Mouse (Mus musculus): ENCODE measurements at regions not wholly inside any gene's neighbourhood (a gene's known extent, or its start where the extent isn't known, plus 50 kb on each side); places are given as distances from the start of the nearest gene placed in this dataset.

DNA sequence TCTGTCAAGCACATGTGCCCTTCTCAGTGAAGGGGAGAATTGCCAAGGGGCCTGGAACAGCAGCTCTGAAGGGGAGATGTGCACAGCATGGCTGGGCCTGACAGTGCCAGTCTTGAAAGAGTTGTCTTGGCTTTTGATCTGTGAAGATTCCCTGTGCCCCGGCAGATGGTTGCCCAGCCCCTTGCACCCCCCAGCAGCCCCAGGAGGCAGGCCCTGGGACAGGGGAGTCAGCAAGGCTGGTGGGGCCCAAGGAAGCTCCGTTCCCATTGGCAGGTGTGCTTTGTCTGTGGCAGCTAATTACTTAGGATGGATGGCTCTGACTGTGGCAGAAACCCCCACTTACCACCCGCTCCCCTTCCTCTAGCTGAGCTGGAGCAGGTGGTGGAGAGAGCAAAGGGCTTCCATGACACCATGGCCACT is 58.6 kb downstream of the Tspan17 start:
- peak; percentile 50 to 71 for DNase-seq

DNA sequence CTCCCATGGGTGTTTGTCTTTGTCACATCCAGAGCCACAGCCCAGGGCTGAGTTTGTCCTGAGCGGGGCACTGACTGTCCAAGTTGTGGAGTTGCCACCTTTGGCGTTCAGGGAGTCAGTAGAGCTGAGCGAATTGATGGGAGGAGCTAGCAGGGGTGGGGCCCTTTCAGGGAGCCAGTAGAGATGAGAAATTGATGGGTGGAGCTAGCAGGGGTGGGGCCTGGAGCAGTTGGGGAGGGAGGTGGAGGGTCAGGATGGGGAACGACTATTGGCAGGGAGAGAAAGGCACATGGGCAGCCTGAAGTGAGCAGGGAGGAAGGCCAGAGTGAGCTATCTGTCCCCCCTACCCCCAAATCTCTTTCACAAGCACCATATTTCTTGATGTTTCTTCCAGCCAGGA is 62.0 kb downstream of the Tspan17 start:
- DNase-seq = no peak

DNA sequence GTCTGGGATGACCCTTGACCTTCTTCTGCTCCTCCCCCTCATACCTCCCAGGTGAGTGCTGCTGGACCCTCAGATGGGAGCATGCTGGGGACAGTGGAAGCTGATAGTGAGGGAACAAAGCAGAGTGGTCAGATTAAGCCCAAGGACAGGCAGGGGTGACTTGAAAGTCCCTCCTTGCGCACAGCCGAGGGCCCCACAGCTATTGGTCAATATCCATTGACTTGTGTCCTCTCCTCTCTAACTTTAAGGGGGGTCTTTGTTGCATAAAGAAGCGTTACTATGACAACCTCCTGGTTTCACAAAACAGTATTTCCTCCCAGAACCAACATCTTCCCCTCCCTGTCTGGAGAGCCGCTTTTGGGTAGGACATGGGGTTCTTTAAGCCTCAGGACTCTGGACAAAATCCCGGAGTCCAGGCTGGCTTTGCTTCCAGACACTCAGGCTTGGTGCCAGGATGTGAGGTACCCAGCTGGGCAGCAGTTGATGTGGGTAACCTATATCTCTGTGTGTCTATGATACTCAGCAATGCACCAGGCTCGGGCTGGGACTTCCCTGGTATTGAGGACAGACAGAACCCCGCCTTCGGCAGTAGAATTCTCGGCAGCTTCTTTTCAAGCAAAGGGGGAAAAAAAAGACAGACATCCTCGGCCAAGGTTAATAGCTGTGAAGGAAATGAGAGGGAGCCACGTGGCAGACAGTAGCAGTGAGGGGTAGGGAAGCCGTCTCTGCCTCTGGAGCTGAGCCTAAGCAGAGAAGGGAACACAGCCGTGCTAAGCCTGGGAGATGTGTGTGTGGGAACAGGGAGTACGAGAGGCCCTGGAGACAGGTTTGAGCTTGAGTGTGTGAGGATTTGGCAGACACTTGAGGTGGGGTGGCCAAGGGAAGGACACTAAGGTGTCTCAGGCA is 66.4 kb downstream of the Tspan17 start:
- DNase-seq = peak; percentile 83 to 87

DNA sequence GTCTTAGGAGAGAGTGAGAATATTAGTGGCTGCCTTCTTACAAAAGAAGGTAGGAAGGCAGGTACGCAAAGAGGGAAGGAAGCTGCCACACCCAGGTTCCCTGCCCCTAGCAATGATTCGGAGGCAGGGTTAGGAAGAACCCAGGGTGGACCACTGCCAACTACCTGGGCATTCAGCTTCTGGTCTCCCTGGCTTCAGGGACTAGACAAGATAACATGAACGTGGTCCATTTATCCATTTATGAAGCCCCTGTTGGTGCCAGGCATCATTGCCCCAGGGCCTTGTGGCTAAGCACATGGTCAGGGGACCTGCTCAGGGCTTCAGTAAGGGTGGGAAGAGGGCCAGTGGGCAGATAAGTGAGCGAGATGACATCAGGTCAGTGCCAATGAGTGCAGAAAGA is 73.8 kb downstream of the Tspan17 start:
- DNase-seq = peak; percentile 76 to 79

DNA sequence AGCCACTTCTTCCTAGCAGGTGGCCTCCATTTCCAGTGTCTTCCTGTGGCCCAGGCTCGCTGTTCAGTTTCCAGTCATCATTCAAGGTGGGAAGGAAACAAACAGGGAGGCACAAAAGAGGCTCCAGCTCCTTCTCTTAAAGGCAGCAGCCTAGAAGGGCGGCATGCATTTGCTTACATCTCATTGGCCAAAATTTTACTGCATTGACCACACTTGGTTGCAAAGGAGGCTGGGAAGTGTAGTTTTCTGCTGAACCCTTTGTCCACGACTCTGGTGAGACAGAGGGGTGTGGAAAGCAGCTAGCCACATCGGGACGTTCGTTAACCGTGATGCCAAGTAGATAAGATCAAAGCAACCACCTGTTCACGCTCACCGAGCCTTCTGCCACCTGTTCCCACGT is 74.9 kb downstream of the Tspan17 start:
- peak; percentile 27 to 29 for DNase-seq

- DNase-seq = peak in 1 of 2 experiments; percentile 5
These were observed 77.2 kb upstream of the Unc5a start for GRCm38 (mm10) chr13:54872004-54872403.

GRCm38 (mm10) chr13:54873882-54874281 is 75.3 kb upstream of the Unc5a start:
- no peak for DNase-seq

- DNase-seq = peak; percentile 56 to 60
These were observed 74.7 kb upstream of the Unc5a start for GRCm38 (mm10) chr13:54874291-54875200.

DNA sequence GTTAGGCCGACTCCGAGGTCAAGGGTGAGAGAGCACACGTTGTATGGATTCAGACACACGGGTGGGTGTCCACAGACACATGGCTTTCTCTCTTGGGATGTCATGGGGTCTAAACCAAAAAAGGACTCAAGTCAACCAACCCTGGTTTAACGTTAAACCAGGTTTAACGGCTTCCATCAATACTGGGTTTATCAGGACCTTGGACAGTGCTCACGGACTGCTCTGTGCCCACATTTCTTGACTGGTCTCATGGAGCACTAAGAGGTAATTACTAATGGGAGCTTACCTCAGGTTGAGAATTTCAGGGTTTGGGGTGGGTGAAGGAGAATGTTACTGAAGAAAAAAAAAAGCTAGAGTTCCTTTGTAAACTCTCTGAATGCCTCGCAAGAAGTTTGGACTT is 72.7 kb upstream of the Unc5a start:
- DNase-seq = no peak

DNA sequence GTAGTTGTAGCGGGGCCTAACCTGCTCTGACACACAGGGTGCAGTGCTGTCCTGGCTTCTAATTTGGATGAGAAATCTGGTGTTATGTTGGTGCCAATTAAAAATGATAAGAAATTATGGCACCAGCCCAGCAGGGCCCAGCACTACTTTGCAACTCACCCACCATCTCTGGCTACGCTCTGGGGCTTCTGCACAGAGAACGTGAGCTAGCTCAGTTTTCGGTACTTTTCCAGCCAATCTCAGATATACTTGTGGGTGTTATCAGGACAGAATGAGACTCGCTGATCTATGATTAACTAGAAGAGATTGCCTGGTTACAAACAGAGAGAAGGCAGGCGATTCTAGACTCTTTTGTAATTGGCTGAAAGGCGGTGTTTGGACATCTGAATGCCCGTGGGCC is 71.6 kb upstream of the Unc5a start:
- DNase-seq = no peak

GRCm38 (mm10) chr13:54879325-54879724 is 69.9 kb upstream of the Unc5a start:
- peak; percentile 73 to 74 for DNase-seq

- DNase-seq = peak; percentile 63 to 83
These were observed 69.0 kb upstream of the Unc5a start for GRCm38 (mm10) chr13:54880204-54880603.

DNA sequence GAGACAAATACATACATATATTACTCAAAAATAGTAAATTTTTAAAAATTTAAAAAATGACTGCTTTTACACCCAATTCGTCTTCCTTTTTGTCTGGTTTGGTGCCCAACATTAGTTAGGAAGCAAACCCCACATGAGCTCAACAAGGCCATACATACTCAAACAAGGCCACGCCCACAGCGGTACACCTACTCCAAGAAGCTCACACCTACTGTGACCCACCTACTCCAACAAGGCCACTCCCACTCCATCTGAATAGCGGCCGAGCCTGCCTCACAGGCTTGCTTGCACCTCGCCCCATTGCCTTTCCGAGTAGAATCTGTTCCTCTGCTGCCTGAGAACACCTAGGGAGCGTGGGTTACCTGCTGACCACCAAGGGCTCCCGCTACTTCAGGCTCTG is 66.4 kb upstream of the Unc5a start:
- DNase-seq = peak; percentile 7 to 11

- peak in 1 of 2 experiments; percentile 34 for DNase-seq
These were observed 65.2 kb upstream of the Unc5a start for GRCm38 (mm10) chr13:54883748-54884708.

GRCm38 (mm10) chr13:54884709-54885460 is 64.3 kb upstream of the Unc5a start:
- DNase-seq = peak; percentile 83 to 87

DNA sequence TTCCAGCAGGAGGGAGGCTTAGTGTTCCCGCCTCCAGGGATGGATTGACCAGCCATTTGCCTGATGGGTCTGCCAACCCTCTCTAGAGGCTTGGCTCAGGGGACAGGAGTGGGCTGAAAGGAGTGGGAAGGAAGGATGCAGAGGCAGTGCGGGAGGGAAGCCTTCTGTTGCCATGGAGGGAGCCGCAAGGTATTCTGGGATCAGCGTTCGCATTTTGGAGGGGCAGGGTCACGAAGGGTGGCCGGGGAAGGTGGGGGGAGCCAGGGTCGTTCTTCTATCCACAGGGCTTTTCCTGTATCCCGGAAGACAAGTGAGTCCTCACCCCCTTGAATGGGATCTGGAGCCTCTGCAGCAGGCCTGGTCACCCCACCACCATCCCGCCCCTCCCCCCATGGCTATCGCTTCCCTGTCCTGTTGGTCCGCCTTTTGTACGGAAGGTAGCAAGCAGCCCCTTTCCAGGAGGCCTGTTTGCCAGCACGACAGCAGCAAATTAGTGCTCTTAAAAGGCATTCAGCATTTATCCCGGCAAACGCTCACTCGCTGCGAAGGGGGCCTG is 61.8 kb upstream of the Unc5a start:
- peak; percentile 65 to 76 for DNase-seq

- peak; percentile 63 to 68 for DNase-seq
These were observed 61.2 kb upstream of the Unc5a start for GRCm38 (mm10) chr13:54888021-54888420.

DNA sequence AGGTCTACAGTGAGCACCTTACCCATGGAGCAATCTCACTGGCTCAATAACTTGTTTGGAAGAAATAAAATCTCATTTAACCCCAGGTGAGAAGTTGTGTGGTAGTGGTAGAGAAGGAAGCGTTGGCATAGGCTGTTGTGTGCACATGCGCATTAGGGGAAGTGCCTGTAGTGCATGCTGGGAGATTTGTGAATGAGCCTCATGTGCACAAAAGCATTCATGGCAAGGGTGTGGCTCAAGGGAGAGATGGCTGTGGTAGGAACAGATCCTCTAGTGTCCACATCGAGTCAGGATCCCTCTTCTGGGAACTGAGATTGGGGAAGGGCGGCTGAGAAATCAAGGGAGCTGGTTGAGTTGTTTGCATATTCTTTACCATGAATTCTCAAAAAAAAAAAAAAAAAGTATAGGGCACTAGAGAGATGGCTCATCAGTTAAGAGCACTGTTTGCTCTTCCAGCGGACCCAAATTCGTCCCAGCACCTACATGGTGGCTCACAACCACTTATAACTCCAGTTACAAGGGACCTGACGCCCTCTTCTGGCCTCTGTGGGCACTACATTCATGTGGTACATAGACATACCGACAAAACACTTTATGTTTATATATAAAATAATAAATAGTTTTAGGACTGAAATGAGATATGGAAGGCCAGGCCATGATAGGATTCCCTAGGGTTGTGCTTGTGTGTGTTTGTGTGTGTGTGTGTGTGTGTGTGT is 59.4 kb upstream of the Unc5a start:
- peak in 1 of 2 experiments; percentile 15 for DNase-seq

- peak; percentile 50 to 55 for DNase-seq
These were observed 56.6 kb upstream of the Unc5a start for GRCm38 (mm10) chr13:54892572-54892971.

- peak in 1 of 2 experiments; percentile 9 for DNase-seq
These were observed 55.6 kb upstream of the Unc5a start for GRCm38 (mm10) chr13:54893651-54894050.

Data from cerebellum, postnatal 10 days (tissue).